Mouse (Mus musculus) inflammation-experienced regulatory T-cells, adult 6 months (primary cell): Measurements from ENCODE around the gene Uqcrc1. TPM values are rescaled to one million over a fixed set of nuclear protein-coding genes. Genes with fewer than 3 reads are reported as not detected.

Experiments used
- ATAC-seq: one replicate; pipeline ENCODE4 v1.8.0; 2017
- polyA plus RNA-seq, 3 experiments: library from polyadenylated mRNA; unstranded; fragments of 100-300 nt; shearing (Covaris generic); gene quantifications; one replicate each; pipeline ENCODE4 v1.2.1; 2017

The Uqcrc1 gene
- polyA plus RNA-seq, 3 experiments from 2014 or later, result 187 to 203 (median 188) TPM

DNA sequence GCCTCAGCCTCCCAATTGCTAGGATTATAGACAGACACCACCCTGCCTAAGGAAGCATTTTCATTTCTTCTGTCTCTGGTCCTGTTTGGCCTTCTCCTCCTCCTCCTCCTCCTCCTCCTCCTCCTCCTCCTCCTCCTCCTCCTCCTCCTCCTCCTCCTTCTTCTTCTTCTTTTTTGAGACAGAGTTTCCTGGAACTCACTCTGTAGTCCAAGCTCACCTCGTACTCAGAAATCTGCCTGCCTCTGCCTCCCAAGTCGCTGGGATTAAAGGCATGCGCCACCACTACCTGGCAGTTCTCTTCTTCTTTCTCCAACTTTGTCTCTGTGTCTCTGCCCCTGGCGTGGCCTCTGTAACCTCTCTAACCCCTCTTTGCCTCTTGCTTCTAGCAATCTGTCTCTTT is 49.3 kb downstream of the Uqcrc1 start, which contains the start of gene Ucn2:
Gene Ucn2 (plus strand): TSS at position 301 of the 400 bp plus-strand sequence.
- ATAC-seq, result no peak

DNA sequence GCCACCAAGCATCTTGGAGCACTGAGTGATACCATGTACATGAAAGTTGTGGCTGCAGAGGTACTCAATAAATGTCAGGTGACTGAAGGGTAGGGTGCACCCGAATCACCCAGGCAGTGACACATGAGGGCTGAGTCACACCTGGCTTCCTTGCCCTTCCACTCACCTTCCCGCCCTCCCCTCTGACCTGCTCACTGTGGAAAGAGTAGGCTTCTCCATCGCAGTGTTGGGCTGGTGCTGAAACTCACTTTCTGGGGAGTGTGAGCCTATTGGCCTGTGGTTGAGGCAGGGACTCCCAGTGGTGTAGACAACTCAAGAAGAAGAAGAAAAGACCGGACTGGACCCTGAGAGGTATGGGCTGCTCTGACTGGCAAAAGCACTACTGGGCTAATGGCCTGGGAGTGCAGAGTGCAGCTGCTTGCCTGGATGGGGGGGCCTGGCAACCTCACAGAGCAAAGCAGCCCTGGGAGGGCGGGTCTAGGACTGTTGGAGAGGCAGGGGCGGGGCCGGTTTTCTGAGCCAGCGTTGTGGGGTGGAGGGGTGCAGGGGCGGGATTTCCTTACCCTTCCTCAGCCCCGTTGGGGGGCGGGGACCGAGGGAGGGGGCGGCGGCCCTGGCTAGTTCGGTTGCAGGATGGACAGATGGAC is 51.4 kb downstream of the Uqcrc1 start:
- ATAC-seq, result no peak

DNA sequence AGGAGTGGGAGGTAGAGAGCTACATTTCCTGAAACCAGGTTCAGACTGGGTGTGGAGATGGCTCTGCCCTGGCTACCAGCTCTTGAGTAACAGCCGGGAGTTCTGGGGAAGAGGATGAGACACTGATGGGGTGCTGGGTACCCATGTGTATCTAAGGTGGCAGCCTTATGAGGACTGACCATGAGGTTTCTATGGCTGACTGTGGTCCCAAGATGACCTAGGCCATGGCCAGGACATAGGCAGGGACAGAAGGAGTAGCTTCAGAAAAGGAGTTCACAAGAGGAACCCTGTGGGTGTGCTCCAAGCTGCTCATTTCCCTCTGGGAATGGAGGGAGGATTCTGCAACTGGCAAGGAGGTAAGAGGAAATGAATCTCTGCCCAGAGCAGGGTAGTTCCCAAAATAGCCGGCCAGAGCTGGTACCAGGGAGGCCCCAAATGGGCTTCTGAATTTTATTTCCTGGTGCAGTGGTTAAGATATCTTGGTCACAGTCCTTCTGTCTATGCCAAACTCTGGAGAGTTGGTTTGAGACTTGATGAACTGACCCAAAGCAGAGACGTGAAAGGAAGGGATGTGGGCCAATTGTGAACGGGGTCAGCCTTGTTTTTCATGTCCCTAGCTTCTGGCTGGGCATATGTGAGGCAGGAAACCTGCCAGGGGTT is 53.5 kb downstream of the Uqcrc1 start:
- no peak for ATAC-seq

DNA sequence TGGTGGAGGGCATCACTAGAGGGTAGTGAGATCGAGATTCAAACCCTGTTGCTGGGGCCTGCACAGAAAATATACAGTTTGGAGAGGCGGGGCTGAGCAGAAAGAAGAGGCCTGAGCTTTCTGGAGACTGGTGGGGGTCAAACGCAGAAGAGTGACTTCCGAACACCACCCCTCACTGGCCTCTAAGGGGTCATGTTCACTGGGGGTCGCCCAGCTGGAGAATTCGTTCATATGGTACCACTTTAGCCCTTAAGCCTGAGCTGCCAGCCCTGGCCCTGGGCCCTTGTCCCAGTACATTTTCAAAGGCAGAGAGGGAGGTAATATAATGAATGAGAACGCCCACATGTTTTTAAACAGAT is 54.0 kb downstream of the Uqcrc1 start:
- no peak for ATAC-seq

DNA sequence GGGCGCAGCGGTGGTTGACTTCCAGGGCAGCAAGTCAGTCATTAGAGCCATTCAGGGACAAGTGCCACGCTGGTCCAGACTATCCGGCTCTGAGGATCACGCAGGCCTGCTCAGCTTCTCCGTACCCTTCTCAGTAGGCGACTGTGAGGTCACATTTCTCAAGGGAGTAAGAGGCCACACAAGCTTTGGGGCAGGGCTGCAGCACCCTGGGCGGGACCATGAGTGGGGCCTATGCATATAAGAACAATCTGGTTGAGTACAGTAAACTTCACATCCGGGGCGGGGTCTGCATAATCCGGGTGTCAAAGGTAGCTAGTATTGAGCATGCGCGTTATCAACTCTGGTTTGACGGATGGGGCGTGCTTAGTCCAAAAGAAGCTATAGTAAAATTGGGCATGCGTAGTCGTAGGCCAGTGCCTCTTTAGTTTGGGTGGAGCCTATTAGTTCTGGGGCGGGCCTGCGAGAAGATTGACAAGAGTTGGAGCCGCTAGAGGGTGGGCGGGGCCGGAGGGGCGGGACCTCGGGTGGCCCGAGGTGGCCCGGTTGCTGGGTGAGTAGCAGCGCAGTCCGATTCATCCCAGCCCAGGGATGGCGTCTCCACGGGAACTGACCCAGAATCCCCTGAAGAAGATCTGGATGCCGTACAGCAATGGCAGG is 55.1 kb downstream of the Uqcrc1 start, which contains the start of gene Pfkfb4:
Gene Pfkfb4 (plus strand): TSS at position 351 of the 657 bp plus-strand sequence.
- ATAC-seq, result peak; percentile 97

DNA sequence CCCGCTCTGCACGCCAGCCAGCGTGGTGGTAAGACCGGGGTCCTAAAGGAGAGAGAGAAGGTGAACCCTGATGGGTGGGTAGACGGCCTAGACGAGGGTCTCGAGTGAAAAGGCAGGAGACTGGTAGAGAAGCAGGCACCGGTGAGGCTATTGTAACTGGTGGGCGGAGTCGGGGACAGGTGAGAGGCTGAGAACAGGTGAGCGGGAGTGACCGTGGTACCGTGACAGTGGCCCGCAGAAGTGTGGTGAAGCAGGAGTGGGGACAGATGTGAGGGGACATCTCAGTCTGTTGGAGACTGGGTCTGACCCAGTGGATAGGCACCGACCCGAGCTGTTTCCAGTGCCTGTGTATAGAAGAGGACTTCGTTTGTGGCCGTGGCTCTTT is 55.6 kb downstream of the Uqcrc1 start:
- ATAC-seq, result no peak

DNA sequence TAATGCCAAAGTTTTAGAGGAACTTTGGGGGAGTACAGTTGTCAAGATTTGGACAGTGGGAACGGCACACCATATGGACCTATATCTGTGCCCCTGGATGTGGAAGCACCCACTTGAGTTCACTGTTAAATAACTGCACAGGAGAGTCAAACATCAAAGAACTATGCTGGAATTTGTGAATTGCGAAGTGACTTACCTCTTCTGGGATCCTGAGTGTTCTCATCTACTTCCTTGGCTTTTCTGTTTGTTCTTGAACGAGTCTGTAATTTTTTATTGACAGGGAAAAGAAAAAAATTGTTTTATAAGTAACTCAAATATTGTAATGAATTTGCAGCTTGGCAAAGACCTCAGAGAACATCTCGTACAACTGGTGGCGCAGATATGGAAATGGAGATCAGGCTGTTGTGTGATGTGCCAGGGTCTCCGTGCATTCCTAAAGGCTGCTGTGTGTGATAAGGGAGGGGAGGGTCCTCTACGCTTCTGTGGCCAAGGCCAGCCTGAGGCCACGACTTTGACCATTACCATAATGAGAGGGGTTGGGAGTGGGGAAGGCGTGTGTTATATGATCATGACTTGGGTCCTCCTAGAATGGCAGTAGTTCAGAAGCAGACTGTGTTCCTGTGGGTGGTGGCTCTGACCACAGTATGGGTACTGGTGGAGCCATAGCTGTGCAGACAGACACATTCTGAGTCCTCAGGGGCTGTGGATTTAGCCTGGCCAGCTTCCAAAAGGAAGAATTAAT is 56.4 kb downstream of the Uqcrc1 start:
- ATAC-seq, result no peak

DNA sequence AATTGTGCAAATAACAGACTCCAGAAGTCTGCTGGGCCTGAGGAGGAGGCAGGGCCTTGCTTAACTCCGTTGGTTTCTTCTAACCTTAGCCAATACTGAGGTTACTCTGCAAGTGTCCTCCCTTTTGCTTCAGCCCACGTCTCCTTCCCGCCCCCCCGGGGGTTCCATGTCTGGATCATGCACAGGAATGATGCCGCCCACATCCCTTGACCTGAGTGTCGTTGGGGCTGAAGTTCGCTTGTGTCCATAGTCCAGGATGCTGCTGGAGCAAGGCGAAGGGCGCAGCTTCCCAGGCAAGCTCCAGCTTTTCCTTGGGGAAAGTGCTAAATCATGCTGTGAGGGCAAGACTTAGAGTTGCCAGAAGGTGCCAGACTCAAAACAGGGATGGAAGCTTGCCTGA is 60.0 kb downstream of the Uqcrc1 start:
- no peak for ATAC-seq

DNA sequence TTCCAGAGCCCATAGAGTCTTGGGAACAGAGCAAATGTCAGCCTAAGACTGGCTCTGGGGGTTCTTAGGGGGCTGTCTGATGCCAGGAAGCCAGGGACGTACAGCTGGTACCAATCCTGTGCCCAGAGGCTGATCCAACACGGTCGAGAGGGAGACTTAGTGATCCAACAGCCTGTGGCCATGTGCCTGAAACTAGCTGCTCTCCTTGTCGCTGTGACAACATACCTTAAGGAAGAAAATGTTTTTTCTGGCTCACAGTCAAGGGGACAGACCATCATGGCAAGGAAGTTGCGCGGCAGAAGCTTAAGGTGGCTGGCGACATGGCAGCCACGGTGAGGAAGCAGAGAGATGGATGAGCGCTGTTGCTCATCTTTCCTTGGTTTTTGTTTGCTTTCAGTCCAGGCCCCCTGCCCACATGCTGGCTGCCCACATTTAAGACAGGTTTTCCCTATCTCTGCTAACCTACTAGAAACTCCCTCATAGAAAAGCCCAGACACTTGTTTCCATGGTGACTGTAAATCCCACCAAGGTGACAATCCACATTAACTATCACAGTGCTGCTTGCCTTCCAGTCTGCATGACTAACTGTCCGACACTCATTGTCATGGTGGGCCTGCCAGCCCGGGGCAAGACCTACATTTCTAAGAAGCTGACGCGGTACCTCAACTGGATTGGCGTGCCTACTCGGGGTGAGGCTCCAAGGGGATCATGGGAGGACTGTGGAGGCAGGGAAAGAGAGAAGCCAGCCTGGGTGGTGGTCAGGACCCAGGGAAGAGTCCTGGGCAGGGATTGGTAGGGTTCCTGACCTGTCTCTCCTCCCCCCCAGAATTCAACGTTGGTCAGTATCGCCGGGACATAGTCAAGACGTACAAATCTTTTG is 62.1 kb downstream of the Uqcrc1 start:
- ATAC-seq, result no peak

DNA sequence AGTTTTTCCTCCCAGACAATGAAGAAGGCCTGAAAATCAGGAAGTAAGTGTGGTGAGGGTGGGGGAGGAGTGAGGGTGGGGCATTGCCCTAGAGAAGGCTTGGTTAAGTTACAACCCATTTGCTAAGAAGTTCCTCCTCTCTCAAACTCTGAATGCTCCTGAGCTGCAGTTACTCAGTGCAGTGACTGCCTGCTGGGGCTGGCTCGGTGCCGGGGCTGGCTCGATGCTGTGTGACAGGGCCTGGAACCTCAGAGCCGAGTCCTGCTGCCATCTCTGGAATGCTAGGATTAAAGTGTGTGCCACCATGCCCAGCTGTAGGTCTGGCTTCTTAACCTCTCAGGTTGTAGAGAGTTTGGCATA is 62.7 kb downstream of the Uqcrc1 start:
- ATAC-seq, result no peak

Other genes with a start within 250 kb of the Uqcrc1 start
- 10 to 100 TPM in 1 of 3 experiments, 1 to 10 TPM in 2; 7.7 to 11.9 (median 9.2) TPM for gene Prkar2a, start 247.3 kb upstream of the Uqcrc1 start, polyA plus RNA-seq
- gene Ip6k2, start 152.8 kb upstream of the Uqcrc1 start, polyA plus RNA-seq, result 10 to 100 TPM; 10.9 to 24.0 (median 19.8) TPM
- 1 to 10 TPM; 6.0 to 7.1 (median 6.8) TPM for gene Nckipsd, start 128.3 kb upstream of the Uqcrc1 start, polyA plus RNA-seq
- gene Celsr3, start 110.3 kb upstream of the Uqcrc1 start, polyA plus RNA-seq, result not detected
- gene Slc26a6, start 83.3 kb upstream of the Uqcrc1 start, polyA plus RNA-seq, result 10 to 100 TPM in 1 of 3 experiments, 1 to 10 TPM in 2; 7.3 to 12.6 (median 8.2) TPM
- gene Tmem89, start 22.0 kb upstream of the Uqcrc1 start, polyA plus RNA-seq, result not detected
- under 1 TPM in 2 of 3 experiments, not detected in 1; 0.05 to 0.39 TPM for gene Col7a1, start 17.0 kb downstream of the Uqcrc1 start, polyA plus RNA-seq
- gene Ucn2, start 49.4 kb downstream of the Uqcrc1 start, polyA plus RNA-seq, result not detected
- gene Pfkfb4, start 55.1 kb downstream of the Uqcrc1 start, polyA plus RNA-seq, result 1 to 10 TPM; 2.7 to 4.4 (median 4.2) TPM
- 1,000 to 10,000 TPM; 1,866 to 3,808 (median 3,640) TPM for gene Shisa5, start 101.9 kb downstream of the Uqcrc1 start, polyA plus RNA-seq
- gene Trex1, start 123.1 kb downstream of the Uqcrc1 start, polyA plus RNA-seq, result 10 to 100 TPM; 42.7 to 50.3 (median 49.9) TPM
- 10 to 100 TPM; 19.2 to 28.2 (median 24.9) TPM for gene Atrip, start 137.5 kb downstream of the Uqcrc1 start, polyA plus RNA-seq
- 10 to 100 TPM; 12.1 to 15.5 (median 12.3) TPM for gene Ccdc51, start 145.9 kb downstream of the Uqcrc1 start, polyA plus RNA-seq
- gene Tma7, start 146.0 kb downstream of the Uqcrc1 start, polyA plus RNA-seq, result 100 to 1,000 TPM; 763 to 998 (median 907) TPM
- 1 to 10 TPM; 1.1 to 1.5 (median 1.1) TPM for gene Plxnb1, start 158.8 kb downstream of the Uqcrc1 start, polyA plus RNA-seq
- not detected for gene Fbxw21, start 225.4 kb downstream of the Uqcrc1 start, polyA plus RNA-seq